Mouse (Mus musculus): ENCODE measurements around the gene Cdh23. TPM values are rescaled to one million over a fixed set of nuclear protein-coding genes. Genes with fewer than 3 reads are reported as not detected.

Gene Cdh23
- polyA plus RNA-seq, 1 experiment from 2014 or later: 0.25 TPM

- H3K4me3 ChIP-seq (replicated peaks): no peak overlapping the region
- no peaks in the 10 kb centered on the region for H3K9me3 ChIP-seq (replicated peaks)
- no peak for ATAC-seq (ENCODE audit: insufficient read depth)
- no peaks in the 10 kb centered on the region for H3K36me3 ChIP-seq (replicated peaks)
- no peaks in the 10 kb centered on the region for H3K4me1 ChIP-seq (replicated peaks)
- H3K27ac ChIP-seq (replicated peaks): no peak overlapping the region
- H3K4me2 ChIP-seq: no peak overlapping the region
- 62% methylated on average over 5 of the region's 5 CpGs for WGBS (ENCODE audit: insufficient replicate concordance)
- H3K27me3 ChIP-seq: no peaks in the 10 kb centered on the region
- H3K9ac ChIP-seq: no peak overlapping the region
Observed at GRCm38 (mm10) chr10:60607166-60607565, 89.1 kb downstream of the Cdh23 start.

GRCm38 (mm10) chr10:60606661-60607060, 89.6 kb downstream of the Cdh23 start:
- no peaks in the 10 kb centered on the region for H3K4me1 ChIP-seq (replicated peaks)
- H3K4me3 ChIP-seq (replicated peaks): no peak overlapping the region
- H3K4me2 ChIP-seq: no peak overlapping the region
- no peaks in the 10 kb centered on the region for H3K36me3 ChIP-seq (replicated peaks)
- ATAC-seq (ENCODE audit: insufficient read depth): no peak
- H3K9ac ChIP-seq: no peak overlapping the region
- no peaks in the 10 kb centered on the region for H3K9me3 ChIP-seq (replicated peaks)
- no peaks in the 10 kb centered on the region for H3K27me3 ChIP-seq
- 77% methylated on average over 6 of the region's 6 CpGs for WGBS (ENCODE audit: insufficient replicate concordance)
- no peak overlapping the region for H3K27ac ChIP-seq (replicated peaks)

- no peak overlapping the region for H3K9ac ChIP-seq
- H3K27me3 ChIP-seq: no peaks in the 10 kb centered on the region
- no peaks in the 10 kb centered on the region for H3K9me3 ChIP-seq (replicated peaks)
- no peak for ATAC-seq (ENCODE audit: insufficient read depth)
- H3K4me2 ChIP-seq: no peak overlapping the region
- no peaks in the 10 kb centered on the region for H3K4me1 ChIP-seq (replicated peaks)
- H3K36me3 ChIP-seq (replicated peaks): no peaks in the 10 kb centered on the region
- no peak overlapping the region for H3K4me3 ChIP-seq (replicated peaks)
- no peak overlapping the region for H3K27ac ChIP-seq (replicated peaks)
- 72% methylated on average over 11 of the region's 11 CpGs for WGBS (ENCODE audit: insufficient replicate concordance)
Observed at GRCm38 (mm10) chr10:60602235-60602634, 94.1 kb downstream of the Cdh23 start.

- H3K27ac ChIP-seq (replicated peaks): no peak overlapping the region
- WGBS (ENCODE audit: insufficient replicate concordance): 65% methylated on average over 6 of the region's 6 CpGs
- no peak for ATAC-seq (ENCODE audit: insufficient read depth)
Observed at GRCm38 (mm10) chr10:60595166-60595565, 101.1 kb downstream of the Cdh23 start.

GRCm38 (mm10) chr10:60592881-60593575, 103.3 kb downstream of the Cdh23 start:
- Histone ChIP-seq H3K36me3 (replicated peaks) (no peaks in the 10 kb centered on the region), H3K4me1 (replicated peaks) (no peaks in the 10 kb centered on the region), H3K4me3 (replicated peaks) (no peak overlapping the region), H3K4me2 (no peak overlapping the region), H3K27ac (replicated peaks) (no peak overlapping the region), H3K9ac (no peak overlapping the region), H3K9me3 (replicated peaks) (no peaks in the 10 kb centered on the region), H3K27me3 (0 out of 2 replicates have a peak, but pooled peaks cover 3% of the 10 kb centered on the region)
- no peak for ATAC-seq (ENCODE audit: insufficient read depth)
- 32% methylated on average over 22 of the region's 22 CpGs for WGBS (ENCODE audit: insufficient replicate concordance)

More at GRCm38 (mm10) chr10:60595166-60595565, 101.1 kb downstream of the Cdh23 start:
- Histone ChIP-seq H3K4me3 (replicated peaks) (no peak overlapping the region), H3K36me3 (replicated peaks) (no peaks in the 10 kb centered on the region), H3K9ac (no peak overlapping the region), H3K27me3 (0 out of 2 replicates have a peak, but pooled peaks cover 3% of the 10 kb centered on the region), H3K9me3 (replicated peaks) (no peaks in the 10 kb centered on the region), H3K4me1 (replicated peaks) (no peaks in the 10 kb centered on the region), H3K4me2 (no peak overlapping the region)

GRCm38 (mm10) chr10:60591281-60591680, 105.0 kb downstream of the Cdh23 start:
- peaks cover 3% of the 10 kb centered on the region; the same call in 1 of the 2 replicates for H3K27me3 ChIP-seq
- H3K36me3 ChIP-seq (replicated peaks): no peaks in the 10 kb centered on the region
- H3K4me2 ChIP-seq: no peak overlapping the region
- no peak for ATAC-seq (ENCODE audit: insufficient read depth)
- no peak overlapping the region for H3K4me3 ChIP-seq (replicated peaks)
- no peaks in the 10 kb centered on the region for H3K4me1 ChIP-seq (replicated peaks)
- no peak overlapping the region for H3K27ac ChIP-seq (replicated peaks)
- 41% methylated on average over 1 of the region's 1 CpGs for WGBS (ENCODE audit: insufficient replicate concordance)
- H3K9me3 ChIP-seq (replicated peaks): no peaks in the 10 kb centered on the region
- H3K9ac ChIP-seq: no peak overlapping the region

GRCm38 (mm10) chr10:60590241-60590640, 106.0 kb downstream of the Cdh23 start:
- no peak overlapping the region for H3K9ac ChIP-seq
- H3K4me3 ChIP-seq (replicated peaks): no peak overlapping the region
- no peak overlapping the region for H3K4me2 ChIP-seq
- H3K9me3 ChIP-seq (replicated peaks): no peaks in the 10 kb centered on the region
- H3K36me3 ChIP-seq (replicated peaks): no peaks in the 10 kb centered on the region
- H3K4me1 ChIP-seq (replicated peaks): no peaks in the 10 kb centered on the region
- no peak for ATAC-seq (ENCODE audit: insufficient read depth)
- H3K27ac ChIP-seq (replicated peaks): no peak overlapping the region
- H3K27me3 ChIP-seq: peaks cover 6% of the 10 kb centered on the region; the same call in 1 of the 2 replicates
- WGBS (ENCODE audit: insufficient replicate concordance): 44% methylated on average over 7 of the region's 7 CpGs

GRCm38 (mm10) chr10:60585691-60586090, 110.6 kb downstream of the Cdh23 start:
- WGBS (ENCODE audit: insufficient replicate concordance): 62% methylated on average over 6 of the region's 6 CpGs
- H3K4me3 ChIP-seq (replicated peaks): no peak overlapping the region
- H3K27ac ChIP-seq (replicated peaks): no peak overlapping the region
- H3K4me2 ChIP-seq: no peak overlapping the region
- H3K4me1 ChIP-seq (replicated peaks): no peaks in the 10 kb centered on the region
- H3K9me3 ChIP-seq (replicated peaks): no peaks in the 10 kb centered on the region
- ATAC-seq (ENCODE audit: insufficient read depth): no peak
- H3K27me3 ChIP-seq: peaks cover 9% of the 10 kb centered on the region; the same call in 1 of the 2 replicates
- H3K36me3 ChIP-seq (replicated peaks): no peaks in the 10 kb centered on the region
- no peak overlapping the region for H3K9ac ChIP-seq

GRCm38 (mm10) chr10:60582956-60583355, 113.3 kb downstream of the Cdh23 start:
- Histone ChIP-seq H3K4me1 (replicated peaks) (peaks cover 18% of the 10 kb centered on the region), H3K4me3 (replicated peaks) (no peak overlapping the region), H3K9ac (no peak overlapping the region), H3K36me3 (replicated peaks) (no peaks in the 10 kb centered on the region), H3K9me3 (replicated peaks) (no peaks in the 10 kb centered on the region), H3K27me3 (peaks cover 9% of the 10 kb centered on the region; the same call in 1 of the 2 replicates), H3K4me2 (no peak overlapping the region), H3K27ac (replicated peaks) (no peak overlapping the region)
- WGBS (ENCODE audit: insufficient replicate concordance): 76% methylated on average over 15 of the region's 15 CpGs
- ATAC-seq (ENCODE audit: insufficient read depth): no peak

- Histone ChIP-seq H3K4me1 (replicated peaks) (peaks cover 34% of the 10 kb centered on the region), H3K36me3 (replicated peaks) (no peaks in the 10 kb centered on the region), H3K9ac (no peak overlapping the region), H3K27me3 (peaks cover 6% of the 10 kb centered on the region; the same call in 1 of the 2 replicates), H3K9me3 (replicated peaks) (no peaks in the 10 kb centered on the region), H3K27ac (replicated peaks) (no peak overlapping the region), H3K4me2 (no peak overlapping the region), H3K4me3 (replicated peaks) (no peak overlapping the region)
- no peak for ATAC-seq (ENCODE audit: insufficient read depth)
- 85% methylated on average over 15 of the region's 15 CpGs for WGBS (ENCODE audit: insufficient replicate concordance)
Observed at GRCm38 (mm10) chr10:60580666-60581065, 115.6 kb downstream of the Cdh23 start.

GRCm38 (mm10) chr10:60578738-60579538, 117.4 kb downstream of the Cdh23 start:
- H3K9ac ChIP-seq: no peak overlapping the region
- no peaks in the 10 kb centered on the region for H3K36me3 ChIP-seq (replicated peaks)
- H3K4me2 ChIP-seq: peak overlapping the region; percentile 54
- H3K27ac ChIP-seq (replicated peaks): peak overlapping the region; percentile 91
- WGBS (ENCODE audit: insufficient replicate concordance): 87% methylated on average over 12 of the region's 12 CpGs
- H3K9me3 ChIP-seq (replicated peaks): no peaks in the 10 kb centered on the region
- peaks cover 34% of the 10 kb centered on the region for H3K4me1 ChIP-seq (replicated peaks)
- no peaks in the 10 kb centered on the region for H3K27me3 ChIP-seq
- ATAC-seq (ENCODE audit: insufficient read depth): no peak
- no peak overlapping the region for H3K4me3 ChIP-seq (replicated peaks)

Data from liver, embryonic 15.5 days (tissue).